Mouse (Mus musculus) thymus, postnatal 4 days (tissue): ENCODE measurements around the gene Enc1.

Source experiments
- DNase-seq: peaks from one replicate; pipeline ENCODE4 v3.0.0; 2021

Gene Enc1

GRCm38 (mm10) chr13:97295101-97295852 lies 54.4 kb downstream of the Enc1 start:
- no peak for DNase-seq

GRCm38 (mm10) chr13:97295853-97296219 lies 54.9 kb downstream of the Enc1 start:
- no peak for DNase-seq

DNA sequence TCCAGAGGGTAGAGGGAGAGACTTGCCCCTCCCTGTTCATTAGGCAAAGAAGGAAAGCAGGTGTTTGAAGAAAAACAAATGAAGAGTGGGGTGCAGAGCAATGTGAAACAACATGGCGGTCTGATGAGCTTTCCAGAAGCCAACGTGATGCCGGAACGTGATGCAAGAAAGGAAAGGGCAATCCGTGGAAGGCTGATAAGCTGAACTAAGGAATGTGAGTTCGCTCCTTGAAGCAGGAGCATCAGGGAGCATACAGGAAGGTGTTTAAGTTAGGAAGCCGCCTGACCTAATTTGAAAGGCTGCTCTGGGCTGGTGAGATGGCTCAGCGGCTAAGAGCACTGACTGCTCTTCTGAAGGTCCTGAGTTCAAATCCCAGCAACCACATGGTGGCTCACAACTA lies 55.4 kb downstream of the Enc1 start:
- DNase-seq = no peak

DNA sequence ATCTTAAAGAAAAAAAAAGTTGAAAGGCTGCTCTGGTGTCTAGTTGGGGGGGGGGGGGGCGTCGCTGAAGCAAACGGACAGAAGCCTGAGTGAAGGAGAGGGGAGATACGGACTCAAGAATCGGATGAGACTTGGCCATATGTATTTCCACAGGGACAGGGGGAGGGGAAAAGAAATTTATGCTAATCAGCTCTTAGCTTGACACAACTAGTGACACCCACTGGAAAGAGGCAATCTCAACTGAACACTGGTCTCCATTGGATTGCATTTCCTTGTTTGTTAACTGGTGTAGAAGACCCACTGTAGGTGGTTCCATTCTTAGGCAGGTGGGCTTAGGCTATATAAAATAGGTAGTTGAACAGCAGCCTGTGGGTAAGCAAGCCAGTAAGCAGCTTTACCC lies 55.9 kb downstream of the Enc1 start:
- no peak for DNase-seq

- DNase-seq = no peak
Measured at GRCm38 (mm10) chr13:97297418-97298050, 56.6 kb downstream of the Enc1 start.

DNA sequence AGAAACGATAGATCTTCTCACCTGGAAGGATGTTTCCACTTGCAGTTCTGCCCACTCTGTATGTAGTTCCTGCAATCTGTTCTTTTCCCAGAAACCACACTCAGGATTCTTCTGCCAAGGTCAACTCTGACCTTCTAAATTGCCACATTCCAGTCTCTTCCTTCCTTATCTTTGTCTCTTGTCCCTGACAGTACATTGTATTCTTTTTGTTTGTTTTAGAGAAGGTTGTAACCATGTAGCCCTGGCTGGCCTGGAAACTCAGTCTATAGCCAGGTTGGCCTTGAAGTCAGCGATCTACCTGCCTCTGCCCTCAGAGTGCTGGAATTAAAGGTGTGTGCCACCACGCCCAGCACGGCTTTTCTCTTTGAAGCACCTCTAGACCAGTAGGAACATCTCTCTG lies 58.0 kb downstream of the Enc1 start:
- no peak for DNase-seq

GRCm38 (mm10) chr13:97299877-97300873 lies 59.3 kb downstream of the Enc1 start:
- no peak for DNase-seq
